Mouse (Mus musculus): ENCODE data around the gene Hmgb1. TPM values are rescaled to one million over a fixed set of nuclear protein-coding genes. Genes with fewer than 3 reads are reported as not detected.

Hmgb1 gene
- polyA plus RNA-seq, 1 experiment from 2014 or later: 2,008 TPM

DNA sequence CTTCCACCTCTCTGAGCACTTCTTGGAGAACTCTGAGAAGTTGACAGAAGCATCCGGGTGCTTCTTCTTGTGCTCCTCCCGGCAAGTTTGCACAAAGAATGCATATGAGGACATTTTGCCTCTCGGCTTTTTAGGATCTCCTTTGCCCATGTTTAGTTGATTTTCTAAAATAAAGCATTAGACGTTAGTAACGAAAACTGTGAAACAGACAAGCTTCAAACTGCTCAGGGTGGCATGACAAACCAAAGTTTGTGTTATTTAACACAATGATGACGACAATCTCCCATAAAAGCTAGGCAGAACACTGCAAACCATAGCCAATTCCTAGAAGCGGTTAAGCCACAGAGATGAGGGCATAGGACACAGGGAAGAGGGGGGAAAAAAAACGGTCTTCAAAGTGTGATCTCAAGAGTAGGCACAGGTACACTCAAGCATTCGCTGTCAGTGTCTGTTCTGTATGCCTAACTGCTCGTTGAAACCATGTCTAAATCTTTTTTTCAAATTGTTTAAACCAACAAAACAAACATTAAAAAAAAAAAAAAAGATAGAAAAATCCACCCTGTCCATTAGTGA lies 133.6 kb downstream of the Hmgb1 start:
- Histone ChIP-seq H3K4me2 (peak overlapping the region; percentile 92), H3K4me3 (ENCODE audit: low read depth, low read length) (peak overlapping the region; percentile 86), H3K9ac (peak overlapping the region; percentile 100), H3K4me1 (ENCODE audit: insufficient read depth) (no peaks in the 10 kb centered on the region; the same call in 1 of the 2 replicates), H3K27ac (ENCODE audit: low read depth) (peak overlapping the region; percentile 100), H3K27me3 (ENCODE audit: insufficient read depth, low read length) (no peaks in the 10 kb centered on the region), H3K9me3 (ENCODE audit: low read depth, low read length) (no peaks in the 10 kb centered on the region), H3K36me3 (ENCODE audit: insufficient read depth) (peaks cover 39% of the 10 kb centered on the region)
- WGBS: 7% methylated on average over 10 of the region's 10 CpGs
- no peak for DNase-seq
- no peak for TF ChIP-seq CTCF (IDR thresholded peaks at IDR 0.05; ENCODE audit: low read depth)
- ATAC-seq (ENCODE audit: insufficient read depth): no peak

DNA sequence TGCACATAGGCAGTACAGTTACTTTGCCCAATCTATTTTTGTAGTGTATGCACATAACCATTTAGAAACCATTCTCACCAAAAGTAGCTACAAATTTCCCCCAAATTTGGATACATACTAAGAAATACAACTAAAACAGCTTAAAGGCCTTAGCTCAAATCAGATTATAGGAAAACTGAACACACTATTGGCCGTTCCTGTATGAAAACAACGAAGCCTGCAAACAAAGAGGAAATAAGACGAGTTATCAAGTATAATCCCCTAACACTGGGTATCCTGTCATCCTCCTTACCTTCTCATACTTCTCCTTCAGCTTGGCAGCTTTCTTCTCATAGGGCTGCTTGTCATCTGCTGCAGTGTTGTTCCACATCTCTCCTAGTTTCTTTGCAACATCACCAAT lies 134.9 kb downstream of the Hmgb1 start:
- peak overlapping the region; percentile 100; the same call in 1 of the 2 replicates for H3K9ac ChIP-seq
- WGBS: 63% methylated on average over 3 of the region's 3 CpGs
- no peaks in the 10 kb centered on the region for H3K9me3 ChIP-seq (ENCODE audit: low read depth, low read length)
- no peak overlapping the region for H3K27ac ChIP-seq (ENCODE audit: low read depth)
- ATAC-seq (ENCODE audit: insufficient read depth) (no peak), DNase-seq (no peak)
- peak overlapping the region; percentile 86; the same call in 1 of the 2 replicates for H3K4me3 ChIP-seq (ENCODE audit: low read depth, low read length)
- H3K27me3 ChIP-seq (ENCODE audit: insufficient read depth, low read length): no peaks in the 10 kb centered on the region
- H3K4me1 ChIP-seq (ENCODE audit: insufficient read depth): no peaks in the 10 kb centered on the region; the same call in 1 of the 2 replicates
- TF ChIP-seq CTCF (IDR thresholded peaks at IDR 0.05; ENCODE audit: low read depth): no peak
- peaks cover 46% of the 10 kb centered on the region for H3K36me3 ChIP-seq (ENCODE audit: insufficient read depth)
- peak overlapping the region; percentile 92 for H3K4me2 ChIP-seq

DNA sequence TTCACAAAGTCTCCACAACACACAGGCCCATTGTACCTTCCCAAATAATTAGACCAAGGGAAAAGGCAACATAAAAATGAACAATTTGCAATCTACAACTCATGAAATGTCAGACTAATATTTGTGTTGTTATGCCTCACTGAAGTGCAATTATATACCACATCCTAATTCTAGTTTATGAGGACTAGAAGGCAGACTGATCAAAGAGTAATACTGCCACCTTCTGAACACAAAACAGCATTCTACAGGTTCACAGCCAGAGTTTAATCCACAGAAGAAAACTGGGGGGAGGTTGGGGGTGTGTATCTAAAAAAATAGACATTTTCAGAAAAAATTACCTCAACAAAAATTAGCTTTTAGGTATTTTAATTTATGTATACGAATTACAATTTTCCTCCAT lies 135.3 kb downstream of the Hmgb1 start:
- Histone ChIP-seq H3K9ac (no peak overlapping the region), H3K9me3 (ENCODE audit: low read depth, low read length) (no peaks in the 10 kb centered on the region), H3K36me3 (ENCODE audit: insufficient read depth) (peaks cover 46% of the 10 kb centered on the region), H3K27me3 (ENCODE audit: insufficient read depth, low read length) (no peaks in the 10 kb centered on the region), H3K4me3 (ENCODE audit: low read depth, low read length) (no peak overlapping the region), H3K4me2 (no peak overlapping the region), H3K4me1 (ENCODE audit: insufficient read depth) (no peaks in the 10 kb centered on the region; the same call in 1 of the 2 replicates), H3K27ac (ENCODE audit: low read depth) (no peak overlapping the region)
- no peak for ATAC-seq (ENCODE audit: insufficient read depth)
- DNase-seq: no peak
- WGBS: 85% methylated on average over 1 of the region's 1 CpGs
- no peak for TF ChIP-seq CTCF (IDR thresholded peaks at IDR 0.05; ENCODE audit: low read depth)

DNA sequence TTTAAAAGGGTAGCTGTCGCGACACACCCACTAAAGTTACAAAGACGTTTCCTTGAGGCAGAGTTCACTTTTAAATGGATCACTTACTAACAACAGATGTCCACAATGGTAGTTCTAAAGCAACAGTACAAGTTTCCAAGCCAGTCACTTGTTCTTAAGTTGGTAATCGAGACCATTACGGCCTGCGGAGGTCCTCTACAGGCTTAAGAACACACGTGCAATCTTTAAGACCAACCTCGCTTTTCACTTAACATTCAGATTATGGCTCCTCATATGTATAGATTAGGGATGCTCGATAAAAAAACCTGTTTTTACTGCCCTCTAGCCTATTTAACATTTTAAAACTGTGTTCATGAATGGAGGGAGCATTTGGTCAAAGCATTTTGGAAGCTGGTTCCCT lies 137.6 kb downstream of the Hmgb1 start:
- no peak overlapping the region for H3K9ac ChIP-seq
- no peaks in the 10 kb centered on the region; the same call in 1 of the 2 replicates for H3K4me1 ChIP-seq (ENCODE audit: insufficient read depth)
- DNase-seq: no peak
- TF ChIP-seq CTCF (IDR thresholded peaks at IDR 0.05; ENCODE audit: low read depth): no peak
- H3K36me3 ChIP-seq (ENCODE audit: insufficient read depth): peaks cover 46% of the 10 kb centered on the region
- H3K4me3 ChIP-seq (ENCODE audit: low read depth, low read length): no peak overlapping the region
- WGBS: 79% methylated on average over 9 of the region's 9 CpGs
- ATAC-seq (ENCODE audit: insufficient read depth): no peak
- no peaks in the 10 kb centered on the region for H3K27me3 ChIP-seq (ENCODE audit: insufficient read depth, low read length)
- no peak overlapping the region for H3K27ac ChIP-seq (ENCODE audit: low read depth)
- H3K9me3 ChIP-seq (ENCODE audit: low read depth, low read length): no peaks in the 10 kb centered on the region
- no peak overlapping the region for H3K4me2 ChIP-seq

DNA sequence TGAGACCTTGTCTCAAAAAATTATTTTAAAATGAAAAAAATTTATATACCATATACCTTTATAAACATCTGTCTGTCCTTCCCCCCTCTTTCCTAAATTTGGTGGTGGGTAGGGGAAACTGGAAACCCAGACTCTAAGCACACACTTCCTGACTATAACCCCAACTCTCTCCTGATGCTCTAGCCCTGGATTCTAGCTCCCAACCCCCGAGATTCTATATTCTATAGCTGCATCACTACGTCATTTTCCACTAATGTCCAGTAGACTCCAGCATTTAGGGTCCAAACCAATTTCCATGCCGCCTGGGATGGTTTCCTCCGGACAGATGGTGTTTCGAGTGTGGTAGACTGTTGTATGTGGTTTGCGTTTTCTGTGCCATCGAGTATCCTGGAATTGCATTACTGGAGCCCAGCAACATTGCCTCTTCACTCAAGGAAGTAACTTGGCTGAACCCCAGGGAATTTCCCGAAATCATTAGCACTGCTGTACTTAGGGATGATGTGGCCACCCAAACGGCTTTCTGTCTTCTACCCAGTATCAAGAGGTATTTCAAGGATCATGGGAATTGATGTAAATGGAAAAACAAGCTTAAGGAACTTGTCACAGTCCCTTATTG lies 138.7 kb downstream of the Hmgb1 start:
- H3K27ac ChIP-seq (ENCODE audit: low read depth): no peak overlapping the region
- DNase-seq (peak; percentile 53), ATAC-seq (ENCODE audit: insufficient read depth) (peak; percentile 9; the same call in 1 of the 2 replicates)
- peaks cover 41% of the 10 kb centered on the region for H3K36me3 ChIP-seq (ENCODE audit: insufficient read depth)
- H3K4me1 ChIP-seq (ENCODE audit: insufficient read depth): no peaks in the 10 kb centered on the region; the same call in 1 of the 2 replicates
- 83% methylated on average over 9 of the region's 9 CpGs for WGBS
- no peak overlapping the region for H3K4me2 ChIP-seq
- H3K27me3 ChIP-seq (ENCODE audit: insufficient read depth, low read length): no peaks in the 10 kb centered on the region
- H3K4me3 ChIP-seq (ENCODE audit: low read depth, low read length): no peak overlapping the region
- no peak for TF ChIP-seq CTCF (IDR thresholded peaks at IDR 0.05; ENCODE audit: low read depth)
- H3K9me3 ChIP-seq (ENCODE audit: low read depth, low read length): no peaks in the 10 kb centered on the region
- H3K9ac ChIP-seq: no peak overlapping the region

DNA sequence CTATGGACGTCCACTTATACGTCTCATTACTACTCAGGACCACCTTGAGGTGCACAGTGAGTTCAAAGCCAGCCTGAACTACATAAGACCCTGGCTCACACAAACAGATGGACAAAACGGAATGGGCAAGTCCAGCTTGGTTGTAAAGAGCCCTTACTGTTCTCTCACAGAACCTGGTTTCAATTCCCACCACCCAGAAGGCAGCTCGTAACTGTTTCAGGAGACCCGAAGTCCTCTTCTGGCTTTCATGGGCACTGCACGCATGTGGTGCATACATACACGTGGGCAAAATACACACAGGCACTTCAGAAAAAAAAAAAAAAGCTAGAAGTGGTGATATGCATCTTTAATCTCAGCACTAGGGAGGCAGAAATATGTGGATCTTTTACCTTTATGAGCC lies 139.2 kb downstream of the Hmgb1 start:
- 0 out of 2 replicates have a peak, but pooled peaks have one; percentile 48 for ATAC-seq (ENCODE audit: insufficient read depth)

DNA sequence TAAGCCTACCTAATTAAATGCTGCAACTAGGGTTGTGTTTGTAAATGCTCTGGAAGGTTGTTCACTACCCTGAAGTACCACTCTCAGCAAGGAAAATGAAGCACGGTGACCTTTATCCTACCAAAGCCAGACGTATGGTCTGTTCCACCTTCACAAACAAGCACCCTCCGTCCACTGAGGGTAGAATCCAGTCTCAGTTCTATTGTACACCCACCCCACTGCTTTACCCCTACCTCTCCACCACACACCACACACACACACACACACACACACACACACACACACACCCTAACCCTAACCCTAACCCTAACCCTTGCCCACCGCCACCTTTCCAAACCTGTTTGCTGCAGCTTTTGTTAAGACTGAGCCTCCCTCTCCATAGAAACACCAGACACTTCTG lies 140.2 kb downstream of the Hmgb1 start:
- Histone ChIP-seq H3K27ac (ENCODE audit: low read depth) (no peak overlapping the region), H3K4me3 (ENCODE audit: low read depth, low read length) (no peak overlapping the region), H3K4me2 (no peak overlapping the region), H3K36me3 (ENCODE audit: insufficient read depth) (peaks cover 26% of the 10 kb centered on the region), H3K27me3 (ENCODE audit: insufficient read depth, low read length) (no peaks in the 10 kb centered on the region), H3K9me3 (ENCODE audit: low read depth, low read length) (0 out of 2 replicates have a peak, but pooled peaks cover 5% of the 10 kb centered on the region), H3K9ac (no peak overlapping the region), H3K4me1 (ENCODE audit: insufficient read depth) (no peaks in the 10 kb centered on the region; the same call in 1 of the 2 replicates)
- TF ChIP-seq CTCF (IDR thresholded peaks at IDR 0.05; ENCODE audit: low read depth): no peak
- DNase-seq (no peak), ATAC-seq (ENCODE audit: insufficient read depth) (no peak)
- 72% methylated on average over 4 of the region's 4 CpGs for WGBS

More for the DNA sequence above, 139.2 kb downstream of the Hmgb1 start:
- 0 out of 2 replicates have a peak, but pooled peaks have one; percentile 33 for TF ChIP-seq CTCF (IDR thresholded peaks at IDR 0.05; ENCODE audit: low read depth)
- H3K27ac ChIP-seq (ENCODE audit: low read depth): no peak overlapping the region
- H3K9me3 ChIP-seq (ENCODE audit: low read depth, low read length): no peaks in the 10 kb centered on the region
- peaks cover 35% of the 10 kb centered on the region for H3K36me3 ChIP-seq (ENCODE audit: insufficient read depth)
- no peak overlapping the region for H3K9ac ChIP-seq
- 74% methylated on average over 7 of the region's 7 CpGs for WGBS
- peak; percentile 26 for DNase-seq
- no peak overlapping the region for H3K4me2 ChIP-seq
- no peaks in the 10 kb centered on the region for H3K27me3 ChIP-seq (ENCODE audit: insufficient read depth, low read length)
- no peak overlapping the region for H3K4me3 ChIP-seq (ENCODE audit: low read depth, low read length)
- no peaks in the 10 kb centered on the region; the same call in 1 of the 2 replicates for H3K4me1 ChIP-seq (ENCODE audit: insufficient read depth)

Data from lung, embryonic 14.5 days (tissue).